Mouse (Mus musculus) CD4-positive, CD25-positive, alpha-beta regulatory T cell, adult 2 months (primary cell): Measurements from ENCODE around the gene Klhl33.
"Not testable (repeated sequence)": the region's sequence is repeated elsewhere in the genome, so short reads cannot be mapped to it uniquely, and the experiment has no call there.

Source experiments
- DNase-seq: peaks from one replicate; pipeline ENCODE4 v3.0.0-alpha.2; 2012; ENCODE audit warnings: low read depth, low spot score

The Klhl33 gene

DNA sequence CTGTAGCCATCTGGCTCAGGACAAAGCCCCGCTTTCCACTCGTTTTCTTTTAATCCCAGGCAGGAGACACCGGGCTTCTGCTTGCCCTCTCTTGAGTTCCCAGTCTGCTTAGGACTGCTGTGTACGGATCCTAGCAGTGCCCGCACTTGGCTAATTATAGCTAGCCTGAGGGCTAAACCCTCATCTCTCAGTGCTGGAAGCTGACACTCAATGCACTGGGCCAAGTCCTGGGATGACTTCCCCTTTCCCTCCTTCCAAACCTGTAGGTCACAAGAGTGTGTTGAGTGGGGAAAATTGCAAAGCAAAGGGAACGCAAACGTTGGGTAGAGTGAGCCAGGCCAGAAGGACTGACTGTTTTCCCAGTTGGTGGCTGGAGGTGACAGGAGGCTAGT is at the start of gene Klhl33:
TSS of gene Klhl33 (minus strand) at position 134 of the 392 bp plus-strand sequence.
- no peak for DNase-seq

DNA sequence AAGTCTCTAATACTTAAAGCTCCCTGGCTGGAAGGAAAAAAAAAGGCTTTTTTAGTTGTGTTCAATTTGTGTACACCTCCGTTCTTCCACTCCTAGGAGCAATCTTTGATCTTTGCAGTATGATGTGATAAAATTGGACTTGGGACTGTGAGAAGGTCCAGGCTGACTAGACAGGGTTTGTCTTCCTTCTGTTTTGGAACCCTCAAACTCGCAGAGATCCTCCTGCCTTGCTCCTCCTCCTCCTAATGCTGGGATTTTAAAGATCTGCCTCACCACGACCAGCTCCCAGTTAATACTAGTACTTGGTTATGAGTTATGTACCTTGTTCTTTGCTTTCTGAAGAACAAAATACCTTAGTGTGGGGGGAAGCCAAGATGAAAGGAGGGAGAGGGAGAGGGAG is 48.2 kb upstream of the Klhl33 start:
- DNase-seq, result not testable (repeated sequence)

DNA sequence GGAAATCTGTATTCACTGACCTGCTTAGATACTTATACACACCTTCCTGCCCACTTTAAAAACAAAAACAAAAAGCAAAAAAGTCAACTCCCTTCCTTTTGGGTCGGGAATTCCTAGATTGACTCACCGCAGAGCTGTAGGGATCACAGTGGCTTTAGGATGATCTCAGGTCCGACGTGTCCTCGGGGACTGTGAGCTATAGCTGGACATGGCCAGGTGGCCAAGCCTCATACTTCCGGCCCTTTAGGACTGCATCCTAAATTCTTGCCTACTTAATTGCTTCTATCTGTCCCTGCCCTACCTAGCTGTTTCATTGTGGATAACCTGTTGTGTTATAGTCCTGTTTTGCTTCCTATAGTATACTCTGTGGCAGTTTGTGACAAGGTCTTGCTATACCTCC is 47.8 kb upstream of the Klhl33 start:
- DNase-seq, result not testable (repeated sequence)

DNA sequence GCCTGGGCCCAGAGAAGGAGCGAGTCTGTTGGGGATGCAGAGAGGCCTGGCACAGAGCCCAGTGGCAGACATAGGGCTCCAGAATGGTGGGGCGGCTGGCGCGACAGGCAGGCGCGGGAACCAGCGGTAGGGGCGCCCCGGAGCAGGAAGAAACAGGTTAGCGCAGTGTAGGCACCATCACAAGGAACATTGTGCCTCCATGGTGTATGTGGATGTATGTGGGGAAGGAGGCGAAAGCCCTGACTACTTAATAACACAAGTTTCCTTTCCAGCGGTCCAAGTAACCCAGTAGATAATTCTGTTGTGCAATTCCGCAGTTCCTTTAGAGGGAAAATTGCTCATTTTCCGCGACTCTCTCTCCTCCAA is 47.3 kb upstream of the Klhl33 start:
- DNase-seq, result peak; percentile 81

GRCm38 (mm10) chr14:50943932-50944667 is 46.8 kb upstream of the Klhl33 start, which contains the start of gene Gm49342:
Gene Gm49342, plus strand, starts transcription at chr14:50944517.
- peak; percentile 90 for DNase-seq

DNA sequence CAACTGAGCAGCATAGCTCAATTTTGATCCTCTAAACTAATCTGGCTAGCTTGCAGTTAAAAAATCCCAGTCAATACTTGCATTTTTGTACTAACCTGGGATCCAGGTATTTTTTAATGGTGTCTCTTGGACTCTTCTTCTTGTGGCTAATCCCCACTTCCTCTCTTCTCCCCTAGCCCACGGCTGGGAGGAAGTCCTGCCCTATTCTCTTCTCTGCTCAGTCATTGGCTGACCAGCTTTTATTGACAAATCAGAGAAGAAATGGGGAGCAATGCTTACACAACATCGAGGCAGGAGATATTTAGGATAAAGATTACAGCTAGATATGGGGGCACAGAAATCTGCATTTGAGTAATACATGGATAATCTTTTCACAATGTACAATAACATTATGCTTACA is 41.6 kb upstream of the Klhl33 start:
- DNase-seq, result peak; percentile 50

- DNase-seq, result no peak
These were observed 41.0 kb upstream of the Klhl33 start for GRCm38 (mm10) chr14:50938119-50938908.

DNA sequence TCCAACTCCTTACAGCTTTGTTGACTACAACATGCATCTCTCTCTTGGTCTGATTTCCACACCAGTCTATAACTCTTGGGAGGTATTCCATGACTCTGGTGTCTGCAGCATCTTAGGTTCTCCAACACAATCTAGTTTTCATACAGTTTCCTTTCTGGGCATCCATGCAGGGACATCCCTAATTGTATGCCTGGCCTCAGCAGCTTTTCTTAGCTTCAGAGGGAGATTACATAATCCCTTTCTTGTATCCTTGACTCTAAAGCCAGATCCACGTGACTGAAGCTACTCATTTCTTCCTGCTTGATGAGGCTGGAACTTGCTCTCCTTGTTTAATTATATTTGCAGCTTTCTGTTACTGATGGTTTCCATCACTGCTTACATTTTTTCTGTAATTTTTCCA is 39.3 kb upstream of the Klhl33 start:
- DNase-seq, result no peak

DNA sequence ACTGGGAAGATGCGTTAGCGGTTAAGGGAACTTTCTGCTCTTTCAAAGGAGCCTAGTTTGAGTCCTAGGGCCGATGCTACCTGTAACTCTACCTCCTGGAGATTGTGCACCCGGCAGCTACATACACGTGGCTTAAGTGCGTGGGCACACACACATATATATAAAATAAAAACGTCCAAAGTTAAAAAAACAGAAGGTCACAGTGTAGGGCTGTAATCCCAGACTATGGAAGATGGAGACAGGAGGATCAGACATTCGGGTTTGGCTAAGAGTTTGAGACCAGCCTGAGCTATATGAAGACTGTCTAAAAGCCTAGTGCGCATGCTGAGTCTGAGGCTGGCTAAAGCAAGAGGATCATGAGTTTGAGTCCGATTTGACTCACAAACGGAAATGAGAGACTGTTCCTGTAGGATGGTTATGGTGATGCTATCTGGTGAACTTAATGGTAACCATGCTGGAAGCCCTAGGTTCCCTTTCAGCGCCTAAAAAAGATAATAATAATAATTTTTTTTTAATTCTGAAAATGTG is 34.2 kb upstream of the Klhl33 start:
- DNase-seq, result no peak

DNA sequence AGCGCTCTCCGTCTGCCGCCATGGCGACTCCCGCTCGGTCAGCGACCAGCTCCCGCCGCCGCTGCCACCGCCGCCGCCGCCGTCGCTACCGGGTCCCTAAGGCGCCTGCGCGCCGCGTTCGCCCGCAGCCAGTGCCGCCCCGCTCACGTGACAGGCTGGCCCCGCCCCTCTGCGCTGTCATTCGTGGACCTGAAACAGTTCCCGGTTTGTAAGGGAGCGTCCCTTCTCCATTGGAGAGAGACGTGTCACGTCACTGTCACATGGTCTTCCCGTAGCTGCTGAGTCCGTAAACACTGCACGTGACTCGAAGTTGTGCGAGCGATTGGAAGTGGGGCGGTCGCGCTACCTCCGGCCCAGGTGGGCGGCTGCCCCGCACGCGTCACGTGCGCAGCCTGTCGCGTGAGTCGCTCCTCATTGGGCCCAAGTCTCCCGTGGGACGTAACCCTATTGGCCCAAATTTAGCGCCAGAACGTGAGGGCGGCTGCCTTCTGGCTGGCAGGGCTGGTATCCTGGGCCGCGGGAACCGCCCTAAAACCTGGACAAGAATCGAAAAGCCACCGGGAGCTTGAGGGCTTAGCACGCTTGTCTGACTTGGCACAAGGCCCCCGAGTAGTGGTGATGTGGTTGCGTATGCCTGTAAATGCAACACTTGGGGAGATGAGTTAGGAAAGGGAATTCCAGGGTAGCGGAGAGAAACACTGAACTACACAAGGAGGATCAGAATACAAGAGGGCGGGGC is 33.6 kb upstream of the Klhl33 start, which contains the start of the genes Pip4p1 and Pnp:
TSS of gene Pip4p1 (minus strand) at position 103 of the 739 bp plus-strand sequence.
TSS of gene Pnp (plus strand) at position 329 of the 739 bp plus-strand sequence.
- peak; percentile 99 for DNase-seq

GRCm38 (mm10) chr14:50930377-50930753 is 33.1 kb upstream of the Klhl33 start:
- DNase-seq, result peak; percentile 85

- no peak for DNase-seq
These were observed 32.6 kb upstream of the Klhl33 start for GRCm38 (mm10) chr14:50929951-50930350.

- DNase-seq, result no peak
These were observed 30.1 kb upstream of the Klhl33 start for GRCm38 (mm10) chr14:50927366-50927765.

DNA sequence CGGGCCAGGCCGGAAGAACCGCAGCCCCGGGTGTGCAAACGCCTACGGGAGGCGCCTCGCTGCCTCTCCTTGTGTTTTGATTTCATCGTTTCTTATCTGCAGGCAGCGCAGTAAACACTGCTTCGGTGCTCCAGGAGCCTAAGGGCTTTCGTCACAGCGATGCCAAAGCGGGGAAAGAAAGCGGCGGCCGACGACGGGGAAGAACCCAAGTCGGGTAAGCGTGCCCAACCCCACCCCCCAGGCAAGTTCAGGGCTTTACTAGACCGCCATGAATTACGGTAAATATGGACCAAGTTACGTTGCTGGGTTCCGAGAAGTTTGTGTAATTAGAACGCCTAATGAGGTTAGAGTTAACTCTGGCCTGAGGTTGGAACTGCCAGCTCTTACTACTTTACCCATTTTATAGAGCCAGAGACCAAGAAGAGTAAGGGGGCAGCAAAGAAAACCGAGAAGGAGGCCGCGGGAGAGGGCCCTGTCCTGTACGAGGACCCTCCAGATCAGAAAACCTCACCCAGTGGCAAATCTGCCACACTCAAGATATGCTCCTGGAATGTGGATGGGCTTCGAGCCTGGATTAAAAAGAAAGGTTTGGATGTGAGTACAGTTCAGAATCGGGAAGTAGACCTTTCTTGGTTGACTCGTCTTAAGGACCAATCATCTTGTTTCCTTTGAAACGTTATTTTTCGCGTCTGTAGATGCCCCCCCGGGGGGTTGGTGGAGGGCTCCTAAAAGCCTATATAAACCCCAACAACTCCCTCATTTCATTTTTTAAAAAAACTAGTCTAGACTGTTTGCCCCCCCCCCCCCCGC is 28.0 kb upstream of the Klhl33 start:
- no peak for DNase-seq

DNA sequence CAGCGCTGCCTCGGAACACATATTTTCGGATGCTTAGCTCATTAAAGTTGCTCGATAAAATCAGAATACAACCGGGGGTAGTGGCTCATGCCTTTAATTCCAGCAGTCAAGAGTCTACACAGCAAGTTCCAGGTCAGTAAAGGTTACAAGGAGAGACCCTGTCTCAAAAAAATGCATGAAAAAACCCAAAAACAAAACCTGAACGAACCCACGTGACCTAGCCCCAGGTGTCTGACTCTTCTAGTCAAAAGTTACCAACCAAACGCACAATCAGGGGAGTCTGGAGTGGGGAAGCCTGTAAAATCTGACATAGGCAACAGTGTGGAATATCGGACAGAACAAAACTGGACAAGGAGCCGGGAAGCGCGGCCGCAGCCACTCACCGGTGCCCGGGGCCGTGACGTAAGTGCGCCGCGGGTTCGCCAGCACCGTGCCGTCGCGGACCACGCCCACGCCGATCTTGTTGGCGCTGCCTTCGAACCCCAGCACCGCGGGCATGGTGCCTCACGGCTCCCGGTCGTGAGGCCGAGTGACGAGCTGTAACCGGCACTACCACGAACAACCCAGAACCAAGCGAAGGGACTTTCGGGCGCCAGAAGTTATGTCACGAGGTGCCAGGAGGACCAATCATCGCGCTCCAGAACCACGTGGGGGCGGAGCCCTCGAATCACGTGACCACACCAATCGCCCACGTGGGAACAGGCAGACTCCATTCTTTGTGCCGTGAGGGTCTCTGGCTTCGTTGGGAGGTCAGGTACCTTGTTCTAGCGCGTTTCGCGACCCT is 27.2 kb upstream of the Klhl33 start, which contains the start of the genes Osgep and Apex1:
TSS of gene Osgep (minus strand) at position 613 of the 784 bp plus-strand sequence.
TSS of gene Apex1 (plus strand) at position 688 of the 784 bp plus-strand sequence.
- DNase-seq, result peak; percentile 99

DNA sequence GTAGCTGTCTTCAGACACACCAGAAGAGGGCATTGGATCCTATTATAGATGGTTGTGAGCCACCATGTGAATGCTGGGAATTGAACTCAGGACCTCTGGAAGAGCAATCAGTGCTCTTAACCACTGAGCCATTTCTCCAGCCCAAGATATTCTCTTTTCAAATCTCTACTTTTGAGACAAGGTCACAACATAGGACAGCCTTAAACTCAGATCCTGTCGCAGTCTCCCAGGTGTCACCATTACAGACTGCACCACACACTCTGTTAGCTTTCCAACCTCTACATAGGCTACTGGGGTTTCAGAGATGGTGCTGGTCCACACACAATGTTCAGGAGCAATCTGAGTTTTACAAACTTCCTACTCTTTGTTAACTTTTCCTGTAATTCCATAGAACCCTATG is 26.1 kb upstream of the Klhl33 start:
- peak; percentile 19 for DNase-seq

DNA sequence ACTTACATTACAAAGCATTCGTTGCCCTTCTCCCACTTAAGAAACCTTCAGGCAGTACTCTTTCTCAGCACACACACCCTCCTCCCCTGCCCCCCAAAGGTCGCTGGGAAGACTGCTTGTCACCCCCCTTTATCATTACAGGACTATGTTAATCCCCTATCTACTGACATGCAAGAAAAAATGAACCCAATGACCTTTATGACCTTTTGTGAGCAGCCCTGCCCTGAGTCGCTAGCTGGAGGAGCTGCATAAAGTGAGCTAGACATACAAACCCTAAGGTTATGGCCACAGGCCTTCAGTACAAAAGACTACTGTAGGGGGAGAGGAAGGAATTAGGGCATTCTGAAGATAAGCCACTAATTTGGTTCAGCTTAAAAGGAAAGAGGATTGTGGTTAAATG is 14.0 kb upstream of the Klhl33 start:
- DNase-seq, result no peak

DNA sequence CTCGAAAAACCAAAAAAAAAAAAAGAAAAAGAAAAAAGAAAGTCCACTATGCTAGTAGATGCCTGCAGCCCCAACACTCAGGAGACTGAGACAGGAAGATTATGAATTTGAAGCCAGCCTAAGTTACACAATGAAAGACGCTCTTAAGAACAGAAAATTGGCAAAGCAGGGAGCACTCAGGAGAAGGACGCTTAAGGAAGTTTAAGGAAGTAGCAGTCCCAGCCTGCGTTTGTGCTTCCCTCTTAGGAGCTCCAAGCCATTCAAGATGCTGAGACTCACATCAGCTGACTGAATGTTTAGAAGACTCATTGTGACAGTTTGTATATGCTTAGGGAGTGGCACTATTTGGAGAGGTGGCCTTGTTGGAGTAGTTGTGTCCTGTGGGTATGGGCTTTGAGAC is 10.8 kb upstream of the Klhl33 start:
- DNase-seq, result no peak

- DNase-seq, result not testable (repeated sequence)
These were observed 8.0 kb upstream of the Klhl33 start for GRCm38 (mm10) chr14:50905327-50905726.

GRCm38 (mm10) chr14:50904828-50905129 is 7.5 kb upstream of the Klhl33 start:
- no peak for DNase-seq
